ENCODE assay signal across 15 mouse cellular contexts in genomic region chr4:153599794-153600370, GRCm38 (mm10).
DNase-seq lines count a peak whose midpoint lies in the region; ATAC-seq and TF ChIP-seq lines count a peak whose summit lies in the region.
"Had no signal": no experiment of that assay in that cellular context is flagged by ENCODE, and none has a peak within 500 bp of the region (broad histone marks: within the 10 kb centered on the region; RNA-seq: fewer than 3 reads in every experiment).

No protein-coding gene starts in this region.

- H3K4me3 ChIP-seq in forebrain, embryonic 12.5 days (replicated peaks) = no peak overlapping the region
- no peak overlapping the region for H3K4me3 ChIP-seq in hindbrain, postnatal 0 days (ENCODE audit: low read length)
- no peak overlapping the region for H3K4me3 ChIP-seq in neural tube, embryonic 14.5 days (ENCODE audit: low read depth, low read length)
- no peak overlapping the region for H3K4me3 ChIP-seq in liver, embryonic 12.5 days
- H3K4me3 ChIP-seq: heart, embryonic 12.5 days; neural tube, embryonic 12.5 days had no signal

- ATAC-seq in forebrain, embryonic 12.5 days (ENCODE audit: low FRiP score) = 0 out of 2 replicates have a peak, but pooled peaks have one; percentile 44
- peak; percentile 71 for ATAC-seq in hindbrain, postnatal 0 days
- ATAC-seq in neural tube, embryonic 14.5 days (ENCODE audit: low read depth) = peak; percentile 49; the same call in 1 of the 2 replicates
- no peak for ATAC-seq in liver, embryonic 12.5 days

- TF ChIP-seq CTCF in hindbrain, postnatal 0 days (IDR thresholded peaks at IDR 0.05; ENCODE audit: low read depth) = no peak

- no peaks in the 10 kb centered on the region for H3K36me3 ChIP-seq in forebrain, embryonic 12.5 days (replicated peaks)
- H3K36me3 ChIP-seq in hindbrain, postnatal 0 days (ENCODE audit: insufficient read depth, low read length) = no peaks in the 10 kb centered on the region
- no peaks in the 10 kb centered on the region for H3K36me3 ChIP-seq in neural tube, embryonic 14.5 days (ENCODE audit: control insufficient read depth, insufficient read depth, low read length)
- no peaks in the 10 kb centered on the region for H3K36me3 ChIP-seq in liver, embryonic 12.5 days
- H3K36me3 ChIP-seq: G1E; heart, embryonic 12.5 days; neural tube, embryonic 12.5 days had no signal

- peaks cover 15% of the 10 kb centered on the region for H3K4me1 ChIP-seq in forebrain, embryonic 12.5 days
- peaks cover 11% of the 10 kb centered on the region; the same call in 1 of the 2 replicates for H3K4me1 ChIP-seq in hindbrain, postnatal 0 days (ENCODE audit: insufficient read depth, low read length)
- peaks cover 13% of the 10 kb centered on the region; the same call in 1 of the 2 replicates for H3K4me1 ChIP-seq in neural tube, embryonic 14.5 days (ENCODE audit: control insufficient read depth, insufficient read depth, low read length)
- no peaks in the 10 kb centered on the region for H3K4me1 ChIP-seq in liver, embryonic 12.5 days

- WGBS in forebrain, embryonic 12.5 days = 46% methylated on average over 11 of the region's 11 CpGs
- WGBS in hindbrain, postnatal 0 days = 25% methylated on average over 11 of the region's 11 CpGs
- 34% methylated on average over 11 of the region's 11 CpGs for WGBS in neural tube, embryonic 14.5 days
- 66% methylated on average over 11 of the region's 11 CpGs for WGBS in liver, embryonic 12.5 days (ENCODE audit: insufficient replicate concordance)

- no peaks in the 10 kb centered on the region for H3K27me3 ChIP-seq in forebrain, embryonic 12.5 days
- no peaks in the 10 kb centered on the region for H3K27me3 ChIP-seq in hindbrain, postnatal 0 days (ENCODE audit: insufficient read depth, low read length)
- no peaks in the 10 kb centered on the region for H3K27me3 ChIP-seq in neural tube, embryonic 14.5 days (ENCODE audit: control insufficient read depth, insufficient read depth, low read length)
- no peaks in the 10 kb centered on the region for H3K27me3 ChIP-seq in liver, embryonic 12.5 days (replicated peaks)
- H3K27me3 ChIP-seq: neural tube, embryonic 12.5 days had no signal

- no peak overlapping the region for H3K4me2 ChIP-seq in forebrain, embryonic 12.5 days
- no peak overlapping the region for H3K4me2 ChIP-seq in hindbrain, postnatal 0 days (ENCODE audit: low read depth, low read length)
- H3K4me2 ChIP-seq in neural tube, embryonic 14.5 days (ENCODE audit: low read depth, low read length) = no peak overlapping the region
- H3K4me2 ChIP-seq in liver, embryonic 12.5 days = no peak overlapping the region
- H3K4me2 ChIP-seq: heart, embryonic 12.5 days; neural tube, embryonic 12.5 days had no signal

- peak; percentile 16 for DNase-seq in embryo, embryonic 11 days
- no peak for DNase-seq in embryo, embryonic 9.5 days (ENCODE audit: extremely low spot score)
- peak; percentile 78 for DNase-seq in hindbrain, postnatal 0 days (ENCODE audit: low spot score)
- DNase-seq in cerebellum, adult 11 months = no peak
- DNase-seq in adrenal gland, adult 8-10 months = no peak
- DNase-seq: adrenal gland, postnatal 10 days; cerebellum, adult 8-10 months; kidney, adult 11 months; lung, postnatal 14 days had no signal

- no peak overlapping the region for H3K9ac ChIP-seq in forebrain, embryonic 12.5 days
- 0 out of 2 replicates have a peak overlapping the region, but pooled peaks have one; percentile 5 for H3K9ac ChIP-seq in hindbrain, postnatal 0 days (replicated peaks; ENCODE audit: low read length)
- H3K9ac ChIP-seq in neural tube, embryonic 14.5 days (replicated peaks; ENCODE audit: low read depth, low read length) = no peak overlapping the region
- H3K9ac ChIP-seq in liver, embryonic 12.5 days = no peak overlapping the region
- H3K9ac ChIP-seq: heart, embryonic 12.5 days; neural tube, embryonic 12.5 days had no signal

- H3K27ac ChIP-seq in forebrain, embryonic 12.5 days = no peak overlapping the region
- H3K27ac ChIP-seq in hindbrain, postnatal 0 days = peak overlapping the region; percentile 11; the same call in 1 of the 2 replicates
- no peak overlapping the region for H3K27ac ChIP-seq in neural tube, embryonic 14.5 days (ENCODE audit: low read depth, low read length)
- no peak overlapping the region for H3K27ac ChIP-seq in liver, embryonic 12.5 days
- H3K27ac ChIP-seq: neural tube, embryonic 12.5 days had no signal

- H3K9me3 ChIP-seq in forebrain, embryonic 12.5 days = 0 out of 2 replicates have a peak, but pooled peaks cover 3% of the 10 kb centered on the region
- H3K9me3 ChIP-seq in hindbrain, postnatal 0 days (ENCODE audit: low read length) = no peaks in the 10 kb centered on the region
- no peaks in the 10 kb centered on the region for H3K9me3 ChIP-seq in neural tube, embryonic 14.5 days (ENCODE audit: control insufficient read depth, low read length)
- no peaks in the 10 kb centered on the region for H3K9me3 ChIP-seq in liver, embryonic 12.5 days (replicated peaks)
- H3K9me3 ChIP-seq: heart, embryonic 12.5 days; neural tube, embryonic 12.5 days had no signal

Comparison
In these comparisons a context has a peak if more than half of its experiments do, and no peak if none do; other contexts are left out.
1. DNase-seq: peak in embryo, embryonic 11 days (single experiment) and hindbrain, postnatal 0 days (single experiment); none in embryo, embryonic 9.5 days (single experiment), cerebellum, adult 11 months (single experiment) and adrenal gland, adult 8-10 months (single experiment).